Mouse (Mus musculus) T-helper 1 cell (primary cell): ENCODE results near the gene Mdc1.
"Not testable (repeated sequence)": the region's sequence is repeated elsewhere in the genome, so short reads cannot be mapped to it uniquely, and the experiment has no call there.

ENCODE experiments used
- in situ Hi-C: fragments of 300-600 bp; cut with MboI, MseI; formaldehyde crosslinking; loops from one replicate; pipeline ENCODE4 v1.15.1; 2025; ENCODE audit warnings: high pct_unique_total_duplicates

Gene Mdc1

GRCm38 (mm10) chr17:35822564-35822963 lies 18.8 kb upstream of the Mdc1 start:
- in situ Hi-C loops: no loop called here

GRCm38 (mm10) chr17:35822964-35823937 lies 18.1 kb upstream of the Mdc1 start, which contains the start of gene Flot1:
Gene Flot1 (plus strand): TSS chr17:35823230.
- in situ Hi-C loops: no loop called here

GRCm38 (mm10) chr17:35824402-35824801 lies 16.9 kb upstream of the Mdc1 start:
- in situ Hi-C loops: no loop called here

- in situ Hi-C loops: loop anchor here (5.0 kb wide), 2 partner anchors 42 to 82 kb away; partner anchors contain the start of gene Ppp1r18
These were observed 16.0 kb upstream of the Mdc1 start for GRCm38 (mm10) chr17:35825109-35825850.

- in situ Hi-C loops: loop anchor here (5.0 kb wide), 2 partner anchors 38 to 78 kb away; partner anchors contain the start of gene Ppp1r18
These were observed 11.6 kb upstream of the Mdc1 start for GRCm38 (mm10) chr17:35829737-35830136.

GRCm38 (mm10) chr17:35832400-35833238 lies 8.7 kb upstream of the Mdc1 start:
- in situ Hi-C loops: no loop called here

GRCm38 (mm10) chr17:35833239-35833751 lies 8.0 kb upstream of the Mdc1 start:
- in situ Hi-C loops: no loop called here

- in situ Hi-C loops: no loop called here
These were observed 7.4 kb upstream of the Mdc1 start for GRCm38 (mm10) chr17:35833894-35834293.

GRCm38 (mm10) chr17:35834696-35835422 lies 6.5 kb upstream of the Mdc1 start:
- in situ Hi-C loops: no loop called here

- in situ Hi-C loops: no loop called here
These were observed 5.7 kb upstream of the Mdc1 start for GRCm38 (mm10) chr17:35835424-35836140.

GRCm38 (mm10) chr17:35836178-35836965 lies 4.9 kb upstream of the Mdc1 start:
- in situ Hi-C loops: no loop called here

GRCm38 (mm10) chr17:35836991-35837422 lies 4.3 kb upstream of the Mdc1 start:
- in situ Hi-C loops: no loop called here

GRCm38 (mm10) chr17:35837487-35837886 lies 3.8 kb upstream of the Mdc1 start:
- in situ Hi-C loops: no loop called here

- in situ Hi-C loops: no loop called here
These were observed 3.2 kb upstream of the Mdc1 start, which contains the start of gene Tubb5 for GRCm38 (mm10) chr17:35838122-35838544. Gene Tubb5 (minus strand): TSS chr17:35838306.

GRCm38 (mm10) chr17:35838570-35838969 lies 2.7 kb upstream of the Mdc1 start:
- in situ Hi-C loops: no loop called here

GRCm38 (mm10) chr17:35839002-35839401 lies 2.3 kb upstream of the Mdc1 start:
- in situ Hi-C loops: not testable (repeated sequence)

GRCm38 (mm10) chr17:35840561-35840960 lies 754 bp upstream of the Mdc1 start:
- in situ Hi-C loops: no loop called here

GRCm38 (mm10) chr17:35842006-35842405 lies 691 bp downstream of the Mdc1 start:
- in situ Hi-C loops: no loop called here

- in situ Hi-C loops: no loop called here
These were observed 2.2 kb downstream of the Mdc1 start for GRCm38 (mm10) chr17:35843514-35843913.
